Mouse (Mus musculus): ENCODE measurements around the gene Mplkip.

- TF ChIP-seq POLR2A (IDR thresholded peaks at IDR 0.05; ENCODE audit: control insufficient read depth, extremely low read depth, insufficient read depth, low read length, poor library complexity): no peak
- TF ChIP-seq CTCF (IDR thresholded peaks at IDR 0.05; ENCODE audit: borderline replicate concordance, control insufficient read depth, extremely low read depth, insufficient read depth, low read length, poor library complexity): no peak
These were observed 3.6 kb upstream of the Mplkip start for GRCm38 (mm10) chr13:17691436-17691835.
